Mouse (Mus musculus) cerebellum, adult 18-20 months (tissue): ENCODE measurements at regions not wholly inside any gene's neighbourhood (a gene's known extent, or its start where the extent isn't known, plus 50 kb on each side); places are given as distances from the start of the nearest gene placed in this dataset.
A peak's percentile ranks its signal among the peaks of the same experiment; 100 is the strongest.

ENCODE experiments used
- DNase-seq, 2 experiments: peaks; one replicate each; pipeline ENCODE4 v3.0.0; 2021

DNA sequence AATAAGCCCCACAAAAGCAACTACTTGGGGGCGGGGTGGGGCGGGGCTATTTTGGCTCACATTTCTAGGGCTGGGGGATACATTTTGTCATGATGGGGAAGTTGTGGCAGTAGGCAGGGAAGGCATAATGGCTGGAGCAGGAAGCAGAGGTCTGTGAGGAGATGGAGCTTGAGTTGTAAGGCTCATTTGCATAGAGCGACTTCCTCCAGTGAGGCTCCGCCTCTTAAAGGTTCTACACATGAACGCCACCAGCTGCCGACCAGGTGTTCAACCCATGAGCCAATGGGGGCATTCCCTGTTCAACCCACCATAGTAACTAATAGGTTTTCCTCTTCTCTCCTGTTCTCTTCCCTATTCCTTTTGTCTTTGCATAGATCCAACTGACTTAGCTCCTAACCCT, 302.1 kb upstream of the 4931429L15Rik start:
- DNase-seq = no peak

DNA sequence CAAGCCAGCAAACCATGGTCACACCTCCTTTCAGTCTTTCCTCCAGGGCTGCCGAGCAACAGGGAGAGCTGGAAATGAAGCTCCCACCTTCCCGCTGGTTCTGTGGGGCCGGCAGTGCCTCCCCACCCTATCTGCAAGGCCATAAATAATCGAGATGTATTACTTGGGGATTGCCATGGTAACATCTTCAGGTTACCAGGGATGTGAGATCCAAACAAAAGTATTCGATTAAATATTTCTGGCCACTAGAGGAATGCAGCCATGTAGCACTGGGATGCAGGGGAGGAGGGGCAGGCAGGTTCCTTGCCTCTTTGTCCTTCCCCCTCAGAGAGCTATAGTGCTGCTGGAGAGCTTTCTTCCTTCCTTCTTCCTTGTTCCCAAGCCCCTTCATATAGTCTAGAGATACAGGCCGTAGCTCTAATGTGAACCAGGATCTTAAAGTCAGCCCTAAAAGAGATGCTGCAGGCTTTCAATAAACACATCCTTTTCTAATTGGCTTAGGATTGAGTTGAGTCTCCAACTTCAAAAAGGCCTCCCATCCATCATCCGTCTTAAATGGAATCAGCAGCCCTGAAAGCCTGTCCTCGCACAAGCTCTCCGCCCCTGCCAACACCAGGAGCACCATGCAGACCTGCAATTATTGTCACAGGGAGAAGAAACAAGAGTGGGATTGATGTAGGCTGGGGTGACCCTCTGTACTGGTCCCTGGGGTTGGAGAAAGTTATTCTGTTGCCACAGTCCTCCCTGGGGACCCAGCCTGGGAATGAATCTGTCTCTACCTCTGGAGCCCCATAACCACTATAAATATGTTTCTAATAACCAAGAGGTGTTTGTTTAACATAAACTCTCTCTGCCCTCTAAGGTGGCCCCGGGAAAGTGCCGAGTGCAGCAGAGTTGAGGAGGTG, 290.6 kb upstream of the 4931429L15Rik start:
- DNase-seq = no peak

DNA sequence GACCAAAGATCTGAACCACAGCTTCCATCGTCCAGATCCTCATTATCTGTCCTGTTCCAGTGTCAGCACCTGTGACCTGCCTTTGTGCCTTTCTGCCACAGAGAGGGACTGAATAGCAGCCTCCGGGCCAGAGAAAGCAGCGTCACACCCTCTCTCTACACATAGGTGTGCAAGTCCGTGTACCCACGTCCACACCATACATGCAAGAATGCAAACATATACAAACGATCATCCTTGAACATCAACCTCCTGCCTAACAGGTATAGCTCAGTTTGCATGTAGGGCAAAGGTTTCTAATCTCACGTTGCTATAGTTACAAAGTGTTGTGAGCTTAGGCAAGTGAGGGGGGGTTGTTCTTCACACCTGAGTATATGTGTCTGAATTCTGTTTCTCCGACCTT, 288.9 kb upstream of the 4931429L15Rik start:
- no peak for DNase-seq

DNA sequence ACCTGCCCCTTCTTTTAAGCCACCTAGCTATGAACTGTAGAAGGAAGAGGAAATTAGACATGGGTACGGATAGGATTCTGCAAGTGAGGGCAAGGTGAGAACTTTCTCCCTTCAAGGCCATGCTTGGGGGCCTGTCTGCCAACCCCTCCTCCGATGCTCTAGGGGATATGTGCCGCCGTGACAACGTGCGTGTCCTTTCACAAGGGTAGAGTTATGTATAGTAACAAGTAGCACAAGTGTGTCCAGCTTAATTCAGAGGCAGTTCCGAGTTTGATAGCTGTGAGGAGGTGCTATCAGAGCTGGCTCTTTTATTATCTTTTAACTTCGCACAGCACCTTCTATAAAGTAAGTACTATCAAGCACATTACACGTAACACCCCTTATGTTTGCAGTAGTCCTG, 281.0 kb upstream of the 4931429L15Rik start:
- DNase-seq = no peak

GRCm38 (mm10) chr9:46599931-46600708, 280.3 kb upstream of the 4931429L15Rik start:
- DNase-seq = peak in 1 of 2 experiments; percentile 31

GRCm38 (mm10) chr9:46598518-46598917, 278.7 kb upstream of the 4931429L15Rik start:
- DNase-seq = peak; percentile 68 to 81

- peak in 1 of 2 experiments; percentile 27 for DNase-seq
Observed at GRCm38 (mm10) chr9:46593444-46593843, 273.7 kb upstream of the 4931429L15Rik start.

DNA sequence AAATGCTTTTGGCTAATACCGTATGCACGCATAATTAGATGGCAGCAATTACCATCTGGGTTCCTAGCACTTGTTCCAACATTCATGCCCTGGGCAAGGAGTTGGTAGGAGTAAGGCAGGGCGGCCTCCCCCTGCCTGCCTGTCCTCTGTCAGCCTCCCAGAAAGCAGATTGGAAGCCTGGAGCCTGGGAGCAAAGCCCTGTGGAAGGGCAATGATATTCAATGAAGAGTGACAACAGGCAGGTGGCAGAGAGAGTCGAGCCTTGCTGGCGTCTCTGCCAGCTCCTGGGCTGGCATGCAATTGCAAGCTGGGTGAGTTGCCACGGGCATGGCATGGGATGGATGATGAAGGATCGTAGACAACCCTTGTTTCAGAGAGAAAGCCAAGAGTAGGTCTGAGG, 273.1 kb upstream of the 4931429L15Rik start:
- peak; percentile 73 to 78 for DNase-seq

DNA sequence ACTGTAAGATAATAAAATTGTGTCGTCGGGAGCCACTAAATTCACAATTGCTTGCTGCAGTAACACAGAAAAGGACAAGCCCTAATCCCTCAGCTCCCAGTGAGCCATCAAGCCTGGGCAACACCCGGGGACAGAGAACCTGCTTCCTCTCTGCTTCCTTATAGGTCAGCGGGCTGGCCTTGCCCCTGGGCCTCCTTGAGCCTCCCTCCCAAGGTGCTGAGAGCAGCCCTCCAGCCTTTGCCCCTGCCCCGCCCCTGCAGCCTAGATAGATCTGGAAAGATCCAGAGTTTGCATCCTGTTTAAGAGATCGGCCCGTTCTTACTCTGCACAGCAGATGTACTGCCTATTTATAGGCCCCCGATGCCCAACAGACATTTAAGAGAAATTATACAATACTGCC, 267.0 kb upstream of the 4931429L15Rik start:
- no peak for DNase-seq

DNA sequence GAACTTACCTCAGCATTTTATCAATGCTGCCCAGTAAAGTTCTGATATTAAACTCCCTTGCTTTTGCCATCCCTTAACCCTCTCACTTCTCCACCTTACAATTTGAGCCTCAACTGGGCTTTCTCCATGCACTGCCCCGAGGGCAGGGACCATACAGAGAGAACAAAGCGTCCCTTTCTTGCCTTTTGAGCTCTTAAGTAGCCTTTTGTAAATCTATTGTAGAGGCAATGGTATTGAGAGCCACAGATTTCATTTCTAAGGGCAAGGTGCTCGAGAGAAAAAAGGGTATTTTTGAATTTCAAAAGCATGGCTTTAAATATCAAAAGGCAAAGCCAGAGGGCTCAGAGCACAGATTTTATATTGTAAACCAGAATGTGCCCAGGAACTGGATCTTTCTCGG, 262.1 kb upstream of the 4931429L15Rik start:
- DNase-seq = no peak

DNA sequence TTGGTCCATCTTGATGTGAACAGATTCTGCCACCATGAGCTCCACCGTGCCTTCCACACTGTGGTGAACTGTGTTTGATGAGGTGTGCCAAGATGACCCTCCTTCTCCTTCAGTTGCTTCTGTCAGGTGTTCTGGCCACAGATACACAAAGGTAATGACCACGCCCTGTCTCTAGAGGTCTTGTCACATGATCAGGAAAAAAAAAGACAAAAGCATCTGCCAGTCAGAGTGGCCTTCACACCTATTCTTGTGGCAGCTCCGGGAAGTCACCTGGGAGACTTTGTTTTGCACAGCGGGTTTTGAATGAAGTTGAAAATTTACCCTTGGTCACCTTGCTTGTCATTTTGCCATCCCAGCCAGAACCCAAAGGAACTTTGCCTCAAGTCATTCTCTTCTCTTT, 242.5 kb upstream of the 4931429L15Rik start:
- no peak for DNase-seq

GRCm38 (mm10) chr9:46558481-46558880, 238.7 kb upstream of the 4931429L15Rik start:
- peak; percentile 32 to 36 for DNase-seq

GRCm38 (mm10) chr9:46557781-46558180, 238.0 kb upstream of the 4931429L15Rik start:
- no peak for DNase-seq

- no peak for DNase-seq
Observed at GRCm38 (mm10) chr9:46555156-46555555, 235.4 kb upstream of the 4931429L15Rik start.

GRCm38 (mm10) chr9:46554586-46555152, 234.9 kb upstream of the 4931429L15Rik start:
- DNase-seq = no peak

- no peak for DNase-seq
Observed at GRCm38 (mm10) chr9:46549416-46549815, 229.6 kb upstream of the 4931429L15Rik start.

DNA sequence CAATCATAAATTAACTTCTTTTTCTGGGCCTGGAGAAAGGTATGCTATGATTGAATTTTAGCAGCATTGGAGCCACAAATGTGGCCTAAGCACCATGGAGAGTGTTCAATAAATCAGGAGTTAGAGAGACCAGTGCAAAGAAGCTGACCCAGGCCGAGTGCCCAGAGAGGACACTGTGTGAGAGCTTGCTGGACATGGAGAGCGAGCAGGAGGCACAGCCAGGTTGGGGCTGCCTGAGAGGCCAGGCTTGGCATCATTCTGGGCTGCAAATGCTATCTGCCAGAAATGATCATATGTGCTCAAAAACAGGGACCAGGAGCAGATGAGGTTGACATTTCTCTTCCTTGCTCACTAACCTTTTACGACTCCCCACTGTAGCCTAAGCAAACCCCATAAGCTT, 224.5 kb upstream of the 4931429L15Rik start:
- peak; percentile 77 to 84 for DNase-seq

GRCm38 (mm10) chr9:46541001-46541400, 221.2 kb upstream of the 4931429L15Rik start:
- no peak for DNase-seq

GRCm38 (mm10) chr9:46538616-46539015, 218.8 kb upstream of the 4931429L15Rik start:
- no peak for DNase-seq

DNA sequence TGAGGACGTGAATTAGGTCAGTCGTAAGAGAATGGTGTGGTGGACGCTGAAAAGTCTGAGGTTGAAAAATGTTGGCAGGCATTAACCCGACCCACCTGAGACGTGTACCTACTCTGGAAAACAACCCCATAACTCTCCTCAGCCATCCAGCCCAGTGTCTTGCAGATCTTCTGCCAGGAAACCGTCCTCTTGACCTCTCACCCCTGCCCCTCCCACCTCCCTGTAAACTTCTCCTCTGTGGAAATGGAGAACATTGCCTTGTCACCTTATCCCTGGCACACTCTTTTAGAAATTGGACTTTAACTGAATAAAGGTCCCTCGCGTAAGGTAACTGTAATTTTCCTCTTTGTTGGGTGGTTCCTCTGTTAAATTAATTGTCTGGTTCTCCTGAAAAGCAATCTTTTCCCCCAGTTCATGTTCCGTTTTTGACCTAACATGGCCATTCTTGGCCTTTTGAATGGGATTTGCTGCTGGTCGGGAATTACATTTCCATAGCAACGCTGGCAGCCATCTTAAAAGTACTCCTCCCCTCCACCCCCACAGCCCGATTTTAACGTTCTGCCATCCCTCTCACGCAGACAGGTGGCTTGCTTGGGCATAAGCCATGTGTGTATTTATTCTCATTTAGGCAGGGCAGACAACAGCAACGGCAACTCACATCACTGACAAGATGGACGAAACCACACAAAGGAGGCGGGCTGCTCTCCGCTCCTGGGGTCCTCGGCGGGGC, 196.8 kb upstream of the 4931429L15Rik start:
- DNase-seq = no peak

- DNase-seq = no peak
Observed at GRCm38 (mm10) chr9:46512276-46513051, 192.7 kb upstream of the 4931429L15Rik start.

- no peak for DNase-seq
Observed at GRCm38 (mm10) chr9:46511307-46511706, 191.5 kb upstream of the 4931429L15Rik start.
